Mouse (Mus musculus): ENCODE results near the gene Gfod1. TPM values are rescaled to one million over a fixed set of nuclear protein-coding genes. Genes with fewer than 3 reads are reported as not detected.
A peak's percentile ranks its signal among the peaks of the same experiment; 100 is the strongest.

Gfod1 gene
- 1 to 10 TPM; 1.8 to 4.2 TPM for polyA plus RNA-seq (2017; shearing (Covaris generic))

- ATAC-seq, result peak; percentile 88
Observed at GRCm38 (mm10) chr13:43304018-43304431, at the start of gene Gfod1. Gene Gfod1 (minus strand): TSS chr13:43304172.

DNA sequence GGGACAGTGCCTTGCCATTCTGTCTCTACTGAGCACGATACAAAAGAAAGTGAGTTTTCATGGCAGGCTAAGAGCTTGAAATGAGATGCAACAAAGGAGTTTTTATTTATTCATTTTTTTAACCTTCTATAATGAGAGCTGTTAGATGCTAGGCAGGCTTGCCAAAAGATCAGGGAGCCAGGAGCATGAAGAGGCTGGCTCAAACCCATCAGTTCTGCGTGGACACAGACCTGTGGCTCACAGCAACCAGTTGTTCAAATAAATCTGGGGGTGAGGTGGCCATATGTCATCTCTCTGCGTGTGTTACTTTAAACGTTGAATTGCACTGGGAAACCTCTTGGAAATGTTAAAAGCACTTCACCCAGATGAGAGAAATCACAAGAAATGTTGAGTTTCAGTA is 49.4 kb upstream of the Gfod1 start:
- no peak for ATAC-seq

GRCm38 (mm10) chr13:43350489-43351169 is 46.7 kb upstream of the Gfod1 start:
- ATAC-seq, result no peak

DNA sequence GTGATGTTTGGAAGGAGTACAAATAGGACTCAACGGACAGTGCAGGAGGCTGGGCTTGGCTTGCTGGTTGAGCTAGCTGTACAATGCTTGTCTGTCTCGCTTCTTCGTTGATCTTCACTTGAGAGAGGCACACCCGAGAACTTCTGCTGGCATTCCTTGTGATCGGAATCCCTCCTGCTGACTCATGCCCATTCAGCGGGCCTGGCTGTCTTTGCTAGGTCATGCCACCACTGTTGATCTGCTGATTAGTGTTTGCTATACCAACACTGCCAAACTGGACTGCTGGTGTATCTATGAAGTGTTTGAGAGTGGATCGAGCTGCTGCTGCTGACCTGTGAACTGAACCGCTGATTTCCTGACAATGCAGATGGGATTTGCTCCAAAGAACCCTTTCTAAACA is 45.4 kb upstream of the Gfod1 start:
- ATAC-seq, result no peak

GRCm38 (mm10) chr13:43346825-43347224 is 42.9 kb upstream of the Gfod1 start:
- ATAC-seq, result no peak

GRCm38 (mm10) chr13:43338632-43339031 is 34.7 kb upstream of the Gfod1 start:
- ATAC-seq, result no peak

GRCm38 (mm10) chr13:43338001-43338400 is 34.0 kb upstream of the Gfod1 start:
- ATAC-seq, result no peak

- no peak for ATAC-seq
Observed at GRCm38 (mm10) chr13:43336425-43337221, 32.7 kb upstream of the Gfod1 start.

GRCm38 (mm10) chr13:43332591-43332990 is 28.6 kb upstream of the Gfod1 start:
- no peak for ATAC-seq

DNA sequence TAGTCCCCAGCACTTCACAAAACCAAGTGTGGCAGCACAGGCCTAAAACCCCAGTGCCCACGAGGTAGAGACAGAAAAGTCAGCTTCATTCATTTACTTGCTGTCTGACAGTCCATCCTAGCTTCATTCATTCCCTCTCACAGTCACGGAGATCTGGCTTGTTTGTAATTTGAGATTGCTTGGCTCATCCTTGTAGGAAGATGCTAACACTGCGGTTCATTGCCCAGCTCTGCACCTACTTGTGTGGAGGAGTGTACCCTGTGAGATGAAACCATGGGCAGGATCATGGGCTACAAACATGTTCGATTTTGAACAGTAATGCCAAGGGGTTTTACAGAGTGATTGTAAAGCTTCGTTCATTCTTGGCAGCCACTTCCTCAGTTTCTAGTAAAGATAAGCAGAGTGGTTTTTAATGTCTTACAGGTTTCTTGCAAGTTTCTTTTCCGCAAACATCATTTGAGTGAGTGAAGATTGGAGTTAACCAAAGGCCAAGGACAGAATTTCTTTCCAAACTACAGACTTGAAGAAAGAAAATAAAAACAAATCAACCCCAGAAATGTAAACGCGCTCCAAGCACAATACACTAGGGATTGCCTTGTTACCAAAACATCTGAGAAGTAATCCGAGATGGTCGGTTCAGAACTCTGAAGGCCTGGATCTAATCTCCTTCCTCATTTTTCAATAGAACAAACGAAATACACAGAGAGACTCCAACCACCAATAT is 27.9 kb upstream of the Gfod1 start:
- ATAC-seq, result no peak

- ATAC-seq, result no peak
Observed at GRCm38 (mm10) chr13:43325427-43325826, 21.5 kb upstream of the Gfod1 start.

- no peak for ATAC-seq
Observed at GRCm38 (mm10) chr13:43321492-43321891, 17.5 kb upstream of the Gfod1 start.

GRCm38 (mm10) chr13:43319396-43319795 is 15.4 kb upstream of the Gfod1 start:
- no peak for ATAC-seq

- no peak for ATAC-seq
Observed at GRCm38 (mm10) chr13:43317411-43317810, 13.4 kb upstream of the Gfod1 start.

DNA sequence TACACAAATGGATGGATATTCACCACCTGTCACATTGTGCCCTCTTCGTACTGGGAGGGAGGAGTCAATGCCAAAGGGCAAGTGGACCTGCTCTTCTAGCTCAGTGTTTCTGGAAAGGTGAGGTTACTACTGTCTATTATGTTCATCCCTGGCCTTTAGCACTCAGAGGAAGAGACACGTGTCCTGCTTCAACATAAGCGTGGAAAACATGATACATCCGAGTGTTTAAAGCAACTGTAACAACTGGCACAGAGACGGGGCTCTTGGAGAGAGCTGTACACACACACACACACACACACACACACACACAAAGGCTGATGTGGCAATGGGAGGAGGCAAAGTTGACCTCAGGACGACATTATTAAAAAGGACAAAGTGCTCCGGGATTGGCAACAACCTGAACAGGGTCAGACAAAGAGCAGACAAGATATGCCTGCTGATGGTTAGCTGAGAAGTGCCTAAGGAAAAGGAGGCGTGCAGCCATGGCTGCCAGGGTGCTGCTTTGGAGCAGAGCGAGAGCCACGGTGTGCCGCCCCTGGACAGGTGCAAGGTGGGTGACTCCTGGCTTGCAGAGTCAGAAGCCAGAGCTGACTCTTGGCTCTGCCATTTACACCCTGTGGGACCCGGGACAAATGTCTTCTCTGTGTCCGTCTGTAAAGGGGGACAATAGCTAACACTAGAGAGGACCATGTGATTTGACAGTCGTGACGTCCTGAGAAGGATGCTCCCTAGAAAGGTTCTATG is 1.4 kb upstream of the Gfod1 start:
- no peak for ATAC-seq

GRCm38 (mm10) chr13:43304700-43305099 is 728 bp upstream of the Gfod1 start:
- no peak for ATAC-seq

DNA sequence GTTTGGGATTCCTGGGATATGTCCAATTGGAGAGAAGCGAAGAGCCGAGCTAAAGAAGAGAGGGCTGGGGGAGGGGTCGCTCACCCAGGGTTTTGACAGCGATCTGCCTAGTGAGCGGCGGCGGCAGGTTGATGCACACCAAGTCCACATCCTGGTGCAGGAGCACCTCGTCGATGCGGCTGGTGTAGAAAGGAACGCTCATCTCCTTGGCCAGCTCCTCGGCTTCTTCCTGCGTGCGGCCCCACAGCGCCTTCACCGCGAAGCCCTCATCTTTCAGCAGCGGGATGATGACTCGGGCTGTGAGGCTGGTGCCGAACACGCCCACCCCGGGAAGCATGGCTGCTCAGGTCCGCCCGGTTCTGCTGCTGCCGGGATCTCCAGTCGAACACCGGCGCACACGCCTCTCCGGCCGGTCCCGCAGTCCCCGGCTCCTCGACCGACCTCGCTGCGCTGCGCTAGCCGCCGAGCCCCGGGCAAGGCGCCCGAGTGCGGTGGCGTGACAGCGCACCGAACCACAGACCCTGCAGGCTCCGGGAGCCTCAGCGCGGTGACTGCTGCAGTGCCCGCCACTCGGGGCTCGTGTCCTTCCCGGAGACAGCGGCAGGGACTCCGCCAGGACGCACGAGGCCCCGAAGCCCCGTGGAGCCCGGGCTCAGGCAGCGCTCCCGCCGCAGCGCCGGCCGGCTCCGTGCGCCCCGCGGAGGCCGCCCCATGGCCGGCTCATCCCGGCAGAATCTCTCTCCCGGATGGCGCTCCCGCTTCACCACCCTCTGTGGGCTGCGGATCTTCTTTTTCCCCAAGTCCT is 609 bp downstream of the Gfod1 start:
- peak; percentile 23 for ATAC-seq

- no peak for ATAC-seq
Observed at GRCm38 (mm10) chr13:43302651-43303160, 1.3 kb downstream of the Gfod1 start.

DNA sequence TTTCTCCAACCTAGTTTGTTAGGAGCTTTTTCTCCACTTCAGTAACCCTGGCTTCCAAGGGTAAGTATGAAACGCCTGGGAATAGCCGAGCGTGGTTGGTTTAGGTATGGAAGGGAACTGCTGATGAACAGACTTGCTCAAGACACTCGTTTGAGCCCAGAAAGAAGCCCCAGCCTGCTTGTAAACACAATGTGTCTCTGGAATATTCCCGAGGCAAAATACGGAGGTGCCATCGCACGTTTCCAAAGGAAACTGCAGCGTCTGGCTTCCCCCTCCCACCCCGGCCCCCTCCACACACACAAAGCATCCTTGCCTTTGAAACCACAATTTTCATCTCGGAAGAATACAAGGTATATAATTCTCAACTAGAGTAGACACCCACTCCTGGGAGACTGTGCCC is 1.7 kb downstream of the Gfod1 start:
- ATAC-seq, result no peak

GRCm38 (mm10) chr13:43300906-43301305 is 3.1 kb downstream of the Gfod1 start:
- peak; percentile 42 for ATAC-seq

- no peak for ATAC-seq
Observed at GRCm38 (mm10) chr13:43300366-43300765, 3.6 kb downstream of the Gfod1 start.

- no peak for ATAC-seq
Observed at GRCm38 (mm10) chr13:43299171-43299570, 4.8 kb downstream of the Gfod1 start.
